Mouse (Mus musculus): ENCODE measurements around the gene Psma3.

The Psma3 gene

GRCm38 (mm10) chr12:70974441-70975266 is at the start of gene Psma3:
TSS of gene Psma3 (plus strand) at chr12:70974621.
- DNase-seq: peak; percentile 95

DNA sequence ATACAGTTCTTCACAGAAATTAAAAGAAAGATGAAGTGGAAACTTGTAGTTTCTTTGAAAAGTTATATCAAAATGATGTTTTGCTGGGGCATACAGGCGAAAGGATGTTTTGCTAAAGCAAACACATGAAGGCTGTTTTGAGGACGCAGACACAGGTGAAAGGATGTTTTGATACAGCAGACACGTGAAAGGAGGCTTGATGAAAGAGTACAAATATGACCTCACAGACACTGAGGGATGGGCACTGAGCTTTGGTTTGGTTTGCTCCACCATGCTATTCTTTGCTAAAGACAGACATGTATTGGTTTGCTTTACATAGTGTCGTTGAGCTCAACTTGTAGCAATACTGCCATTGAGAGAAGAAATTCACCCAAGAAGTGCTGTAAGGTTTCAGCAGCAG is 44.6 kb upstream of the Psma3 start:
- DNase-seq: no peak

- DNase-seq: peak; percentile 14
Observed at GRCm38 (mm10) chr12:70937150-70937549, 37.3 kb upstream of the Psma3 start.

DNA sequence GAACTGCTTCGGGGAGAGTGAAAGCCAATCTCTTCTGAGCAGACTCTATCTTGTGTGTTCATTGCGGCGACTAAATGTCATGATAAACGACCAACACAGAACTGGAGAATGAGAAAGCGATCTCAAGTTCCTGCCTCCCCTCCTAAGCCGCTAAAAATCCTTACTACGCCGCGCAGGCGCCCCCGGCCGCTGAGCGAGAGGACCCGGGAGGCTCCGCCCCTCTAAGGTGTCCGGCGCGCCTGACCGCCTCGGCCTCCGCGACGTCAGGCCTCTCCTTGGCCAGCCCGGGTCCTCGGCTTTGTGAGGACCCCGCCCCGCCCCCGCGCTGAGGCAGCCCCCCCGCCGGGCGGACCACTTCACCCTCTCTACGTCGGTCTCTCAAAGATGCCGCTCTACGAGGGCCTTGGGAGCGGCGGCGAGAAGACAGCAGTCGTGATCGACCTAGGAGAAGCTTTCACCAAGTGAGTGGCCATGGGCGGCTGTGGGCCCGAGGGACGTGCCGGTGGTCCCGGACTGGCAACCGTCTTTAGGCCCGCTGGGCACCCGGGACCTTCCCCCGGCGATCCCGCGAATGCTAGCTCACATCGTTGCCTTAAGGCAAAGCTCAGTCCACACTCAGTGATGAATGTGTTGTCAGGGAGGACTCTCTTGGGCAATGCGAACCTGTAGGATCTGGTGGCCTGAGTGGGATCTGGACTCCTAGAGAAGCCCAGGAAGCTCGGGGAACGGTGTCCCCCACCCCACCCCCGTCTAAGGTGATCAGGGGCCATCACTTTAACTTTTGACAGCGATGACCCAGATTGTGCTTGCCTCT is 36.6 kb upstream of the Psma3 start, which contains the start of gene Actr10:
Gene Actr10 (plus strand): TSS at position 287 of the 814 bp plus-strand sequence.
- peak; percentile 94 for DNase-seq

- no peak for DNase-seq
Observed at GRCm38 (mm10) chr12:70940806-70941205, 33.6 kb upstream of the Psma3 start.

GRCm38 (mm10) chr12:70944181-70944580 is 30.2 kb upstream of the Psma3 start:
- no peak for DNase-seq

DNA sequence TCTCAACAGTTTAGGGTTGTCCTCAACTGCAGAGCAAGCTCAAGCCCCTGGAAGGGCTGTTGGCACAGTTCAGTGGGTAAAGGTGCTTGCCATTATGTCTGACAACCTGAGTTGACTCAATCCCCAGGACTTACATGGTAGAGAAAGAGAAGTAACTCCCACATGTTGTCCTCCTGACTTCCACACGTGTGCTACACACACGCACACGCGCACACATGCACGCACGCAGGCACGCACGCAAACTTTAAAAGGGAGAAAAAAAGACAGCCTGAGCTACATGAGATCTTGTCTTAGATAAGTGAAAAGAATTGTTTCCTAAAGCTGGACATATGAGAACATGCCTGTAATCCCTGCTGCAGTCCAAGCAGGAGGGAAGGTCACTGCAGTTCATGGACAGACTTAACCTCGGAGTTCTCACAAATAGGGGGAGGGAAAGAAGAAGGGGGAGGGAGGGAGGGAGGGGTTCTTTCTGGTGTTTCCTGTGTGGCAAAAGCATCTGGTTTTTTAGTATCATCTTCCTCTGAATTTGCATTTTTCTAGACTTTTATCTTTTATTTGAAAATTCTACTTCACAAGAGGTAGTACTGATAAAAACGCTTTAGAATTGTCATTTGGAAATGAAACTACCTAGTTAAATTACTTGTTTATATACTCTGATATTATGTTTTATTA is 27.7 kb upstream of the Psma3 start:
- DNase-seq: no peak

DNA sequence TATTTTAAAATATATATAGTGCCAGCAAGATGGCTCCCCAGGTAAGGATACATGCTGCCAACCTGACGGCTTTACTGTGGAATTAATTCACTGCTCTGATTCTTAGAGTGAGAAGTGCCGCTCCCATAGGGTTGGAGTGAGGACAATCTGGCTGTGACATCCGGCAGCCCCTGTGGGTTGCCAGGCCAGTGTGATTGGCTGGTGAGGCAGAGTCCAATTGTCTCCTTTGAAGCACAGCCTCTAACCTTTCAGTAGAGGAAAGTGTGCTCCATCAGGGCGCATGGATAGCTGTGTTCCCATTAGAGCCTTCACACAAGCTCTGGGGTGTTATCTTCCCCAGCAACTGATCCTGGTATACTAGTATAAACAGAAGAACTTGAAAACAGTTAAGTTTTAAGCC is 15.8 kb upstream of the Psma3 start:
- DNase-seq: no peak

- no peak for DNase-seq
Observed at GRCm38 (mm10) chr12:70967581-70967980, 6.8 kb upstream of the Psma3 start.

DNA sequence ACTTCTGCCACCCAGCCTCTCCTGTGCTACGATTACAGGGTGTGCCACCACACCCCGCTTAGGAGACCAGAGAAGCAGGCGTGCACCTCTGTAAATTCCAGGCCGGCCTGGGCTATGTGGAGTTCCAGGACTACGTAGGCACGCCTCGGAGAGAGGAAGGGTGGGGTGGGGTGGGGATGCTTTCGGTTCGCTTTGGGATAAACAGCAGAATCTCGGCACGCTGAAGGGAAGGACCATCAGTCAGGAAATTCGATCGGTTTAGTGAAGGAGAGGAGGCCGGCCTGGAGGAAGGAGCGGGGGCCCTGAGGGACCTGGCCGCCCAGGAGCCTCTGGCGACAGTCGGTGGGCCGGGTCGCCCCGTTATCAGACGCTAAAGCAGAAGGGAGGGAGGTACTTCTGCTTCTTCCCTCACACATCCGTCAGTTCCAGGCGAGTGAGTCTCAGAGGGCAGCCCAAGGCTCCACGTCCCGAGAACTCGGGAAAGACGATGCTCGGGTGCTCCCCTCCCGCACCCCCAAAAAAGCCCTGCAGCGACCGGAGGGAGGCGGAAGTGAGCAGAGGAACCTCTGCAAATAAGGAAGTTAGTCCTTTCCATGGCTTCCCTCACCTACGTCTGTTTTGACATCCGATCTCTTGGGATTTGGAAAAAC is 6.2 kb upstream of the Psma3 start:
- peak; percentile 82 for DNase-seq

- peak; percentile 84 for DNase-seq
Observed at GRCm38 (mm10) chr12:70968791-70969307, 5.6 kb upstream of the Psma3 start.

GRCm38 (mm10) chr12:70969485-70970184 is 4.8 kb upstream of the Psma3 start:
- peak; percentile 45 for DNase-seq

GRCm38 (mm10) chr12:70973831-70974230 is 590 bp upstream of the Psma3 start:
- DNase-seq: no peak

GRCm38 (mm10) chr12:70975406-70975805 is 985 bp downstream of the Psma3 start:
- no peak for DNase-seq

DNA sequence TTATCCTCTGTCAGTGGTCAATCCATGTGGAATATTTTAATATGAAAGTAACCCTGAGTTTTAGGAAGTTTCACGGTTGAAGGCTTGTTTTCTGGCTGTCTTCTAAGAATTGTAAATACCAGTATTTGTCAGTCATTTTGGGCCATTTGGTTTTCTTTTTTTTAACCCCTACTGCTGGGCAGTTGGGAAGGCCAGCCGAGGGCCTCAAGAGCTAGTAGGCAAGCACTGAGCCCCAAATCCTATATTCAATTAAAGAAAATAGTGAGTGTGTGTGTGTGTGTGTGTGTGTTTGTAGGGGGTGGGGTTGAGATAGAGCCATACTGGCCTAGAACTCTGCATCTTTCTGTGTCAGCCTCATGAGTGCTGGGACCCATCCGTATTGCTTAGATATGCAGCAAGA is 1.5 kb downstream of the Psma3 start:
- no peak for DNase-seq

GRCm38 (mm10) chr12:70978345-70978744 is 3.9 kb downstream of the Psma3 start:
- DNase-seq: no peak

DNA sequence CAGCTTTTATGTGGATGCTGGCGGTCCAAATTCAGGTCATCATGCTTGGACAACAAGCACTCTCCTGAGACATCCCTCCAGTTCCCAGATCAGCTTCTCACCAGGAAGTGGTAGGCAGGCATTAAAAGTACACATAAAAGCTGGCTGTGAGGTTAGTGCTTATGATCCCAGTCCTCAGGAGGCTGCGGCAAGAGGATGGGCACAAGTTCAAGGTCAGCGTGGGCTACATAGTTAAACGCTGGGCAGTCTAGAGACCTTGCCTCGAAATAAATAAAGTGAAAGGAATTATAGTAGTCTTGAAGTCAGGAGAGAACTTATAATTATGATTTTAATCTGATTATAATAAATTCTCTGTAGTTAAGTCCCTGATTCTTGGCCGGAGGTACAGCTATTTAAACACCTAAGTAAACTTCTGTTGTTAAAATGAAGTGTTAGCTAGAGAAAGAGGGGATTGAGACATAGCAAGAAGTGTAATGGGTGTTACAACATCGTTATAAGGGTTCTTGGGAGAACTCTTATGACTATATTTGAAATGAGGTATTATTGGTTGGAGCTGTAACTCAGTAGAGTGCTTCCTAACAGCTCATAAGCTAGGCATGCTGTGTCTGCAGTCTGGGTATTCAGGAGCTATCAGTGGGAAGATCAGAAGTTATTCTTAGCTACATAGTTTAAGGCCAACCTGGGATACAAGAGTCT is 10.6 kb downstream of the Psma3 start:
- DNase-seq: no peak

- no peak for DNase-seq
Observed at GRCm38 (mm10) chr12:70997225-70997624, 22.8 kb downstream of the Psma3 start.

DNA sequence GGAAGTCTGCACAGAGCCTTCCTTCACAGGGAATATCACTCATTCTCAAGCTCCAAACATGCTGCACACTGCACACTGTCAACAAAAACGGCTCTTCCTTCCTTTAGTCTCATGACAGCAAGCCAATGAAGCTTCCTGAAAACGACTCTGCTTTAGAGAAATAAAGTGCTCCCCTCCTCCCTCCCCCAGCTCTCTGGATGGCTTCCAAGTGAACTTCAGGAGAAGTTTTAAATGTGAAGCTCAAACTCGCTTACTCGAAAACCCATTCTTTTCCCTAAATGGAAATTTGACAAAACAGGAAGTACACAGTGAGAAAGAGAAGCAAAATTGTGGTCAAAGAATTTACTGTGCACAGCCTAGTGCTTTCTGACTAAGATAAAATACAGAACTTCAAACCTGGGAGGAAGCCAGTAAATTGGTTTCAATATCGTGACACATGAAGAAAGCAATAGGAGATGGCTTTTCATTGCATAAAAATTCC is 25.0 kb downstream of the Psma3 start:
- no peak for DNase-seq

- no peak for DNase-seq
Observed at GRCm38 (mm10) chr12:71000344-71000743, 25.9 kb downstream of the Psma3 start.

DNA sequence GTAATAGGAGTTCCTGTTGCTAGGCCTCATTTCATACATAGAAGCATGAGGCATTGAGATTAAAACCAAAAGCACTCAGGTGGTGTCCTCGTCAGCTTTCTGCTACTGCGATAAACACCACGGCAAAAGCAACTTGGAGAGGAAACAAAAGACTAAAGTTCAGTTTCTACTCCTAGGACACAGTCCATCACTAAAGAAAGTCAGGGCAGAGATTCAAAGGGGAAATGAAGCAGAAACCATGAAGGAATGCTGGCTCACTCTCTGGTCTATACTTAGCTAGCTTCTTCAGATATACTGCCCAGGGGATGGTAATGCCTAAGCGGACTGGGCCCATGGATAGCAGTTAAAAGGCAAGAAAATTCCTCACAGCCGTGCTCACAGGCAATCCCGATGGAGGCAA is 27.0 kb downstream of the Psma3 start:
- no peak for DNase-seq
